Mouse (Mus musculus): ENCODE data around the gene B4galt7.
"Not testable (repeated sequence)": the region's sequence is repeated elsewhere in the genome, so short reads cannot be mapped to it uniquely, and the experiment has no call there.

B4galt7 gene

DNA sequence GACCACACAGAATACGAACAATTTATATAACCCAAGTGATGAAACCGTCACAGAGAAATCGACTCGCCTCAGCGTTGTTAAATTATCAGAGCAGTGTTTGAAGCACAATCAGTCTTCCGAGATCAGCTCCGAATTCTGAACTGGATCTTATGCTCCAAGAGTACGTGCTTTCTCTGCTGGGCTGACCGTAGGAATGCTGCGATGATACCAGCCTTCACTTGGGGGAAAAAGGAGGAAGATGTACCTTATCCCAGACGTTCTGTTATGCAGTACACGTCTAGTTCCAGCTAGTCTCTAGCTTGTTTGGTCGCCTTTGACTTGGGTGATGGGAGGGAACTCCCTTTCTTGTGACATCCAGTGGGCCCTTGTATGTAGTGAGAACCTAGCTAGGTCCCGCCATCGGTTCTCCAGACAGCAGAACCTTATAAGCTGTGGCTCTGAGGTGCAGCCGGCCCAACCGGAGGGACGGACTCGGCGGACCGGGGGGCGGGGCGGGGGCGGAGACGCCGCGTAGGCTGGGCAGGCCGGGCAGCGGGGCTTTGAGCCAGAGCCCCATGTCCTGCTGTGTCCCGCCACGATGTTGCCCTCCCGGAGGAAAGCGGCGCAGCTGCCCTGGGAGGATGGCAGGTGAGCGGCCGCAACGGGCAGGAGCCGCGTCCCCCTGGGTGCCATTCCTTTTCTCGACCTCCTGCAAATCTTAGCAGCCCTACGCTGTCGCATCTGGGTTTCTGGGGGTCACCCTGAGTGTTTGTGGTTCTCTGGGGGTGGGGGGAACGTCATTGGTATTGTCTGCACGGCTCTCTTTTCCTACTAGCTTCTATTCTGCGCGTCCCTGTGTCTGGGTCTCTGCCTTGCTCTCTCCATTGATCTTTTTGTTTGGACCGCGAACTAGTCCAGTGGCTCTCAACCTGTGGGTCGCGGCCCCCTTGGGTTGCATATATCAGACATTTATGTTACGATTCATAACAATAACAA lies at the start of gene B4galt7:
Gene B4galt7 (plus strand): TSS at position 331 of the 975 bp plus-strand sequence.
- in situ Hi-C loops (cut with MseI, MboI) = loop anchor here in 1 of 2 experiments (5.0 kb wide), 1 partner anchor 37 kb away; the partner anchor contains the start of gene Ddx46

DNA sequence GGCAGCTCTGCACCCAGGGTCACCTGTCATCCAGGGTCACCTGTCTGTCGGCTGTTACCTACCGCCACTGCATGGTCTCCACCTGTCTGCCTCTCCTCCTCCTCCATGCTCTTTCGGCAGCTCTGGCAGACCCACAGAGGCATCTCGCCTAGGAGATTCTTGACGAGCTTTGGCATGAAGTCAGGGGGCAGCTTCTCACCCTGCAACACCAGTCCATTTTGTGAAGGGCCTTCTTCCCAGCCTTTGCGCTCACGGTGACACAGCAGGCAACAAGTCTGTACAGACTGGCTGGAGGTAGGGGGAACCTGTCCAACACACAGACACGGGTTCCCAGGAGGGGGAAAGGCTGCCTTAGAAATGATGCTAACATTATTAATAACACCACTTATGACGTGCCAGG lies 43.8 kb upstream of the B4galt7 start:
- in situ Hi-C loops (cut with MseI, MboI) = no loop called here

DNA sequence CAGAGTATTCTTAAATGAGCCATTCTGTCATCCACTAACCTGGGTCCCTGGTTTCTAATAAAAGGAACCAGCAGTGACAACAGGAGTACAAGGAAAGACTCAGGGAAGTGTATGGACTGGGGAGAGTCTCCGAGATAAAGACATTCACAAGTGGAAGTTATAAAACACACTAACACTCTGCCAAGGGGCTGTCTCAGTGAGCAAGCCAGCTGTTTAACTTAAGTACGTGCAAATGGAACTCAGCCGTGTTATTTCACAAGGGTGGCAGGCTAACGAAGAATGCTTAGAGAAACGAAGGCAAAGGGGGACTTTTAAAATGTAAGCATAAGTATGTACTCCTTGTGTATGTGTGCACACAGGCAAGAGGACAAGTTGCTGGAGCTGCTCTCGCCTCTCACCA lies 42.2 kb upstream of the B4galt7 start:
- in situ Hi-C loops (cut with MseI, MboI) = no loop called here

DNA sequence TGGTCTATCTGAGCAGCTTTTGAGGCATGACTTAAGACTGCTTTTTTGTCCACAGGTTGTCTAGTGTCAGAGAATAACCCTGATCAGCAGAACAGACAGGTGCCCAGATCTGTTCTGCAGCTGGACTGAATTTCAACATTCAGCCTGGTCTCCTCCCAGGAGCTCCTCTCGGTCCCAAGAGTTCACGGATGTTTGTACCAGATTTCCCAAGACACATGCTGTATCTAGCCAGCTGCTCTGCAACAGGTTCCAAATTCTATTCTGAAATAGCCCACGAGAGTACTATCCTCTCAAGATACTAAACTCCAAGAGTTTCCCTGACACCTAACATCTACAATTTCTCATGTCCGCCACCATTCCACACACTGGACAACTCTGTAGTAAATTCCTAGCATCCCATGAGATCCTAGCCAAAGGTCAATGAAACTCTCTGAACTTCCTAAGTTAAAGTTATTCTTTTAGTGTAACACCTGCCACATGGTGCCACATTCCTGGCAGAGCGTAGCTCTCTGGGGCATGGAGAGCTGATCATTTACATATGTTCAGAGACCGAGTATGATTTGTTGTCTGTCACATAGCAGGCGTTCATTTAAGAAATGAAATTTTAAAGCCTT lies 36.3 kb upstream of the B4galt7 start:
- in situ Hi-C loops (cut with MseI, MboI) = no loop called here

DNA sequence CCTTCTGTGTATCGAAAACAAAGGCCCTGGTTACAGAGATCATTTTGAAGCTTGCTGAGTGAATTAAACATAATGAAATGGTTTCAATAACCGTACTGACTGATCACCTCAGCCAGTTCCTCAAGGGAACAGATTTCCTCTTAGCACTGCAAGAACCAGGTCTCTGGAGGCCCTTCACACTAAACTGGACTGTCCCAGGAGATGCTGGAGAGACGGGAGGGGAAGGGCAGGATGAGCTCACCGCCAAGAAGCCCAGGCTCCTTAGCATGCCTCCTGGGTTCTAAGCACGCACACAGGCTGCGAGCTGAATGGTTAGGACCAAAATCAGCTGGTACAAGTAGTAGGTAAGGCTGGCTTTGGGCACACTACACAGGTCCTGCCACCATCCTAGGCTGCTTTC lies 32.7 kb upstream of the B4galt7 start:
- in situ Hi-C loops (cut with MseI, MboI) = no loop called here

DNA sequence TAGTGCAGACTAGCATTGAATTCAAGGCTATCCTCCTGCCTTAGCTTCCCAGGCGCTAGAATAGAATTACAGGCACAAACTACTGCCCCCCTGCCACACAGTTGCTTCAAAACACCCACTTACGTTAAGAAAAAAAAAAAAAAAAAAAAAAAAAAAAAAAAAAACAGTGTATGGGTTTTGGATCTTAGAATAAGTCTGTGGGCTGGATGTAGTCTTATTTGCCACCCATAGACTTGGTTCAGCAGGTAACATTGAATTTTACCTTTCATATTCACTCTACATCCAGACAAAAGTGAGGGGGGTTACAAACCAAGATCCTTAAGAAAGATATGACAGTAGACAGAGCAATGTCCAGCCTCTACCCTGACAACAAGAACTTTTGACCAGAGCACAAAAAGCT lies 31.7 kb upstream of the B4galt7 start:
- in situ Hi-C loops (cut with MseI, MboI) = no loop called here

DNA sequence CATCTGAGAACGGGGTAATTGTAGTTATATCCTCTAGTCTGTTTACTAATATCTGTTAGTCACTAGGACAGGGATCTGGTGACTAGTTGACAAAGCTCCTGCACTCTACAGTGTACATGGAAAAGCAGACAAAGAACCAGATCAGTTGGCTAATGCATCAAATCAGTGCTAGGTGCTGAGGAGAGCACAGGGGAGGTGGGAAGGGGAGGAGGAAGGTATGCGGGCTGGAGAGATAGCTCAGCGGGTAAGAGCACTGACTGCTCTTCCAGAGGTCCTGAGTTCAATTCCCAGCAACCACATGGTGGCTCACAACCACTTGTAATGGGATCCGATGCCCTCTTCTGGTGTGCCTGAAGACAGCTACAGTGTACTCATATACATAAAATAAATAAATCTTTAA lies 31.2 kb upstream of the B4galt7 start:
- in situ Hi-C loops (cut with MseI, MboI) = not testable (repeated sequence)

DNA sequence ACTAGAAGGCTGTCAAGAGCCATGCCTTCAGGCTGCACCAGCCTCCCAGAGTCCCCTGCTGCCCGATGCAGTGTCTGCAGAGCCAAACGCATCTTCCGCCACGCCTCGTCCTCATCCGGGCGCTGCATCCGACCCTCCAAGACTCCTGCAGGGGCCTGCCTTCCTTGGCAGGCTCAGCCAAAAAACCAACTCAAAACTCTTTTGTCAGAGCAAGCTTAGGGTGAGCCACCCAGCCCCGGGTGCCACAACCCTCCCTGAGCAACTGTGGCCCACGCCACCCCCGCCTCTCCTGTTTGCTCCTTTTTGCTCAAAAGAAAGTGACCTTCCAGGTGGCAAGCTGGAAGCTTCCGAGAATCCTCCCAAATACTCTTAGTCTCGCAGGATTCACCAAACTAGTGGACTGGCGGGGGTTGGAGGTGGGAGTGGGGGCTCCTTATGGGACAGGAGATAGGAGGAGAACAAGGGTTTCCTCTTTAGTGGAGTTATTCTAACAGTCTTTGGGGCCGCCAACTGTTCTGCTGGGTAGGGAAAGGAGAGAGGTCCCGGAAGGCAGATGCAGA lies 29.9 kb upstream of the B4galt7 start:
- in situ Hi-C loops (cut with MseI, MboI) = no loop called here

DNA sequence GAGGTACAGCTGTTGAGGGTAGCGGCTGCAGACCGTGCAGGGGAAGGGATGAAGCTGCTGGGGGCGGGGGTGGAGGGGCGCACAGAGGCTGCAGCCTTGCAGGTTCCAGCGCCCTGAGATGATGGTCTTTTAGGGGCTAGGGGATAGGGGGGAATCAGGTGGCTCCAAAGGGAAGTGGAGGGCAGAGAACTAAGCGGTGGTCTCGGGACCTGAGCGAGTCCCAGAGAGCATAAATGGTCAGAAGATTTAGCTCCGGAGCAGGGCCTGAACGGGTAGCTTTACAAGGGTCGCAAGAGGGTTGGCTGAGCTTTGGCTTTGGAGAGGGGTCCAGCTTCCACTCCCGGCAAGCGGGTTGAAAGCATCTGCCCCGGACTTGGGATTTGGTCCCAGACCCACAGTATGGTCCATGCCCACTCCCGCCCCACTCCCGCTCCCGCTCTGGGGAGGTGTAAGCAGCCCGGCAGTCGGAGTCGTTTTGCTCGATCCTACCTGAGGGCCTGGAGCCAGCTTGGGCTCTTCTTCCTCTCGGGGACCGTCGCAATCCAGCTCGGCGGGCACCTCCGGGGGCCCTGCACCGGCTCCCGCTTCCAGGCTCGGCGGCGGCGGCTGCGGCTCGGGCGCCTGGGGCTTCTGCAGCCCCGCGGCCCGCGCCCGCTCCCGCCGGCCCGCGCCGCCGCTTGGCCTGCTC lies 29.3 kb upstream of the B4galt7 start:
- in situ Hi-C loops (cut with MseI, MboI) = no loop called here

DNA sequence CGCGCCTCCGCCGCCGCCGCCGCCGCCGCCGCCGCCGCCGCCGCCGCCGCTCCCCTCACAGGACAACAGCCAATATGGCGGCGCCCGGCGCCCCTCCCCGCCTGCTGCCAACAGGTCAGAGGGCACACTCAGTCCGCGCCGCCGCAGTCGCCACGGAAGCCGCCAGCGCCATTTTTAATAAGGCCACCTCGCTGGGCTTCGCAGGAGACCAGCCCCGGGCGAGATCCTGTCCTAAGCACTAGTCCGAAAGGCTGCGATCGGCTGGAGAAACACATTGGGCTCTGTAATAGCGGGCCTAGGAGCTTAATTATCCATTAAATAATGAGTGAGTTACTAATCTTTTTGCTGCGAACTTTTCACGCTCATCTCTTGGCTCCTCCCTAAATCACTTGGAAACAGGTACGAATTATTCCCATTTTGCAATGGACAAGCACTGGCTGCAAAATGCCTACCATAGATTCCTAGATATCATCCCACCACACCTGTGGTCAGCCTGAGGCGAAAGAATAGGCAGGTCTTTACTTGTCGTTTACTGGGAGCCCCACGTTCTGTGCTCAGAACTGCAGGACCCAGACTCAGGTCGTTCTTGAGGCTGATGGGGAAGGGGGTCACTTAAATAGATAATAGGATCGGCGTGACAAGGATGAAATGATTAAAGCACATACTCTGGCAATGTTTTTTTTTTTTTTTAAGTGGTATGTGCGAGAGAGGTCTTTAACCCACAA lies 28.5 kb upstream of the B4galt7 start, which contains the start of gene Fam193b:
Gene Fam193b (minus strand): TSS at position 94 of the 725 bp plus-strand sequence.
- in situ Hi-C loops (cut with MseI, MboI) = no loop called here

DNA sequence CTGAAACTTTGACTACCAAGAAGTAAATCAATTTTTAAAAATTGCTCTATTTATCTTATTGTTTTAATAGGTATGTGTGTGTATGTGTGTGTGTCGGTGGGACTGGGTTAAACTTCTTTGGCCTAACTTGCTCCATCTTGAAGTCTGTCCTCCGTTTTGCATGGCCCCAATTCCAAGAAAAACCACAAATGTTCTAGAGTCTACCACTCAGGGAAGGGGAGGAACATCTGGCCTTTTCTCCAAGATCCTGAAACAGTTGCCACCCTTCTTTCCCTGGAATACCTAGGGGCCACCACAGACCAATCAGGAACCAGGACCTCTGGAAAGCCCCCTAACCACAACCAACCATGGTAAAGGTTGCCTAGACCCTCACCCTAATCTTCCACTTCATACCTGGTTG lies 27.7 kb upstream of the B4galt7 start:
- in situ Hi-C loops (cut with MseI, MboI) = no loop called here

DNA sequence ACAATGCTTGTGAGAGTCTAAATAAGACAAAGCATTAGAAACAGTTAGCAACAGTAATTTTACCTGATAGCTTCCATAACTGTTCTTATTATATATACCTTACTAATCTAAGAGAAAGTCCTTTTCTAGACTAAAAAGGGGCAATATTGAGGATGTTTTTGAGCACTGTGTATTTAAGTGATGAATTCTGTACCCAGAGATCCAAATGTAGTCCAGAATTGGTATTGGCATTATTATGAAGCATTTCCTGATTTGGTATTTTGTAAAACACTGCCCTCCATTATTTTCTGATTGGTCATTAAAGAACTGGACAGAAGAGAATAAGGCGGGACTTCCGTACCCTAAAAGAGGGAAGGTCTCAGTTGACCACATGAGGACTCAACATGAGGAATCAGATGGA lies 26.3 kb upstream of the B4galt7 start, which contains the start of gene Tmed9:
Gene Tmed9 (plus strand): TSS at position 301 of the 400 bp plus-strand sequence.
- in situ Hi-C loops (cut with MseI, MboI) = no loop called here

DNA sequence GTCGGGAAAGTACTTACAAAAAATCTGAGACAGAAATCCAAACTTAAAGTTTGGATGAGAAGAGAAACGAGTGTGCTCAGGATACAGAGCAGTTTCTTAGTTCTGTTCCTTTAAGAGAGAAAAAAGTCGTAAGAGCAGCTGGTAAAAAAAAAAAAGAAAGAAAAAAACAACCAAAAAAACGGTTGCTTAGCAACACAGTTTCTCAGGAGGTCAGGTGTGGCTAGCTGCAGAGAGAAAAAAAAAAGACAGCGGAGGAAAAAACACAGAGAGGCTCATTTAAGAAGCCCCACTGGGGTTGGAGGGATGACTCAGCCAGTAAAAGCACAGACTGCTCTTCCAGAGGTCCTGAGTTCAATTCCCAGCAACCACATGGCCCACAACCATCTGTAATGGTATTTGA lies 25.4 kb upstream of the B4galt7 start:
- in situ Hi-C loops (cut with MseI, MboI) = no loop called here

DNA sequence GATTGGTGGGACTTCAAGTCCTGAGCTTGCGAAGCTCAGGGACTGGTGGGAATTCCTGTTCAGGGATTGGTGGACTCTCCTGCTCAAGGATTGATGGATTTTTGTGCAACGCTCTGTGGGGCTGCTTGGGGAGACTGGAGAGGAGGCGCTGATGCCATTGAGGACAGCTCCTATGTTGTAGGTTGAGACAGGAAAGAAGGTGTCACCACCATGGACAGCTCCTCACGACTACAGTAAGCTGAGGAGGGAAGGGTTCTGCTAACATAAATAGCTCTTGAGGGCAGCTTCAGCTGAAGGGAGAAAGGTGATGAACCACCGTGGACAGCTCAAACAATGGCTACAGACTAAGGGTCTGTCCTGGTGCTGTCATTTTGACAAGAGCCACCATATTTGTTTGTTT lies 23.8 kb upstream of the B4galt7 start:
- in situ Hi-C loops (cut with MseI, MboI) = no loop called here

DNA sequence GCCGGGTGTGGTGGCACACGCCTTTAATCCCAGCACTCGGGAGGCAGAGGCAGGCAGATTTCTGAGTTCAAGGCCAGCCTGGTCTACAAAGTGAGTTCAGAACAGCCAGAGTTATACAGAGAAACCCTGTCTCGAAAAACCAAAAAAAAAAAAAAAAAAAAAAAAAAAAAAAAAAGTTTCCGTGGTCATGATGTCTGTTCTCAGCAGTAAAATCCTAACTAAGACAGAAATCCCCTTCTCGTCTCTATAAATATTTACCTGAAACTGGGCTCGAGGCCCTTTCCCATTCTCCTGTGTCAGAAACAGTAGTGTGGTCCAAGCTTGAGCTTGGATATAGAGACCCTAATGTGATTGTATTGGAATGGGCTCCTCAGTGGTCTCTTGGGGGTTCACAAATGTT lies 22.8 kb upstream of the B4galt7 start:
- in situ Hi-C loops (cut with MseI, MboI) = not testable (repeated sequence)

DNA sequence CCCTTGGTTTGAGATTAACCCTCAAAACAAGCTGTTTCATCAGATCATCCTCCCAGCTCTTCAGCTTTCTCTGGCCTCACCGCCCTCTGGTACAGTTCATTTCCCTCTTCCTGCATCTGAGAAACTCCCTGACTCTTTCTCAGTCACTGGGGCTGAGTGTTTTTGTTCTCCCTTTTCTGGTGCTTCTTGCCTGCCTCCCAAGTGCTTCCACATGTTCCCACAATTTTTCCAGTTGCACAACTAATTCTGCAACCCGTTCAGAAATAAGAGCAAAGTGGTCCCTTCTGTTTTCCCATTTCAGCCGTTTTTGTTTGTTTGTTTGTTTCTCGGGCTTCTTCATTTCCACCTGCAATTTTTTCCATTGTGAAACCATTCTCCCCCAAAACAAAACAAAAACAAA lies 21.6 kb upstream of the B4galt7 start:
- in situ Hi-C loops (cut with MseI, MboI) = no loop called here

DNA sequence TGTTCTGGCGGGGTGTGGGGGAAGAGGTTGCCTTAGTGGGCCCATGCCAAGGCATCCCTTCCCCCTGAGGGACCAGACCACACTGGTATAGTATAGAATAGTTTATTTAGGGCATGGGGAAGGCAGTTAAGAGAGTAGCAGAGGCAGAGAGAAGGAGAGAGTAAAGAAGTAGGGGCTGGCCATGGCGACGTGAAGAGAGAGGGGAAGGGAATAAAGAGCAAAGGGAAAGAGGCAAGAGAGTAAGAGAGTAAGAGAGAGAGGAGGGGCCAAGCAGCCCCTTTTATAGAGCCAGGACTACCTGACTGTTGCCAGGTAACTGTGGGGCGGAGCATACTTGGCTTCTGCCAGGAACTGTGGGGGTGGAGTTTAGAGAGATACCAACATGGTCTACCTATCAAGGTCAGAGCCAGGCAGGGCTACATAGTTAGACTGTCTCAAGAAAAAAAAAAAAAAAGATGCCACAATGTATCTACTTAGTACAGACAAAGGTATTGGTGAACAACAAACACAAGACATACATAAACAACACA lies 7.7 kb upstream of the B4galt7 start:
- in situ Hi-C loops (cut with MseI, MboI) = no loop called here

DNA sequence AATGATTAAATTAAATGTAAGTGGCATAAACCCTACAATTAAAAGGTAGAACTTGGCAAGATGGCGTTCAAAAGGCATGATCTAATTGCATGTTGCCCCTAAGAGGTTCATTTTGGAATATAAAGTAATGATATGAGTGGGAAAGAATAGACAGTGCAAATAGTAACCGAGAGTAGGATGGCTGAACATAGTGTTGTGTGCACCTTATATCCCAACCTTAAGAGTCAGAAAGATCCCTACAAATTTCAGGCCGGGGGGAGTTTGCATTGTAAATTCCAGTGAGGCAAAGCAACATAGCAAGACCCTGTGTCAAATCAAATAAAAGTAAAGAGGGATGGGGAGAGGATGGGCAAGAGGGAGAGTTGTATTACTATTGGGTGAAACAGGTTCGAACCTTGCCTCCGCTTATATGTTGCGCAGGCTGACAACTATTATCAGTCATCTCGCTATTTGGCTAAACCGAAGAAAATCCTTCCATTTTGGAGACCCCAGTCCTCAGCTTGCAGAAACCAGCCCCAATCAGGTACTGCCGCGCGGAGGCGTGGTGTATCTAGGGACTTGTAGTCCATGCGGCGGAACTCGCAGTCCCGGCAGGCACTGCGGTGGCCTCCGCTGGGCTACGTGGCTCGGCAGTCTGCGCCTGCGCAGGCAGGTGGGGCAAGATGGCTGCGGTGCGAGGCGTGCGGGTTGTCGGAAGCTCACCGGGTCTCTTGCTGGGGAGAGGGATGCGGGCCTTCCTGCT lies 7.0 kb upstream of the B4galt7 start:
- in situ Hi-C loops (cut with MseI, MboI) = no loop called here

DNA sequence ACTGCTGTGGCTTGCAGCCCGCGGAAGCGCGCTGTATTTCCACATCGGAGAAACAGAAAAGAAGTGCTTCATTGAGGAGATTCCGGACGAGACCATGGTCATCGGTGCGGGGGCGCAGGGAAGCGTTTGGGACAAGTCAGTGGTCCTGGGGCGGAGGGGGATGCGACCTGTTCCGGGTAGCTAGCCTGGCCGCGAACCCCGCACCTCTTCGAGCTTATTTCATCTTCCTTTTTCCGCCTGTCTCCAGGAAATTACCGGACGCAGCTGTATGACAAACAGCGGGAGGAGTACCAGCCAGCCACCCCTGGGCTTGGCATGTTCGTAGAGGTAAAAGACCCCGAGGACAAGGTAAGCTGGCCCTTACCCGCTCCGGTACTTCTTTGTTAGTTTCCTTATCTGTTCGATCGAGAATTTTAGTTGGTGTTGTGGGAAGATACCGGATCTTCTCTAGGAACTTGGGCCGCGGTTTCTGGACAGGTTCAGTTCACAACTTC lies 6.4 kb upstream of the B4galt7 start:
- in situ Hi-C loops (cut with MseI, MboI) = no loop called here

DNA sequence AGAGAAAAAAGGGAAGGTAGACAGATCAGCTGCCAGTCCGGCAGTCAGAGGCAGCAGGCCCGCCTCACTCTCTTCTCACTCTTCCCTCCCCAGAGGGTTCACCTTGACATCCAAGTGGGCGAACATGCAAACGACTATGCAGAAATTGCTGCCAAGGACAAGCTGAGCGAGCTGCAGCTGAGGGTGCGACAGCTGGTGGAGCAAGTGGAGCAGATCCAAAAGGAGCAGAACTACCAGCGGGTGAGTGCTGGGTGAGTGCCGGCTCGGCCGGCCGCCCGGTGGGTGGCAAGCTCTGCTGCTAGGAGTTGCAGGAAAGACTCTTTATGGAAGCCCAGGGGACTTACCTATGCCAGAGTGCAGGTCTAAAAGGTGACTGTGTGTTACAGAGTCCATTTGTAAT lies 4.3 kb upstream of the B4galt7 start:
- in situ Hi-C loops (cut with MseI, MboI) = no loop called here

Data from mouse trophoblast stem cell (cell line).